Mouse (Mus musculus) liver, adult 2 months (tissue): ENCODE results near the gene Mcts1. TPM values are rescaled to one million over a fixed set of nuclear protein-coding genes. Genes with fewer than 3 reads are reported as not detected.

ENCODE experiments used
- DNase-seq: peaks from one replicate; pipeline ENCODE4 v3.0.0-alpha.2; 2011; ENCODE audit warnings: low read depth, low spot score; ENCODE audit errors: extremely low read depth
- H3K27ac ChIP-seq: fragments of 200-500 bp; replicated peaks from 2 replicates; pipeline ENCODE4 v1.5.1; 2012; ENCODE audit warnings: low read depth, mild to moderate bottlenecking, control low read depth, inconsistent platforms, low read length; ENCODE audit not compliant: insufficient read depth
- H3K27me3 ChIP-seq: fragments of 200-500 bp; 2 replicates; pipeline ENCODE4 v1.6.1; 2012; ENCODE audit warnings: mild to moderate bottlenecking, moderate library complexity, low read length, inconsistent platforms; ENCODE audit not compliant: control insufficient read depth, insufficient read depth
- H3K36me3 ChIP-seq: fragments of 200-500 bp; 2 replicates; pipeline ENCODE4 v1.6.1; 2012; ENCODE audit warnings: low read length, inconsistent platforms; ENCODE audit not compliant: control insufficient read depth, insufficient read depth
- H3K4me1 ChIP-seq: fragments of 200-500 bp; 2 replicates; pipeline ENCODE4 v1.6.1; 2011; ENCODE audit warnings: low read length; ENCODE audit not compliant: control insufficient read depth, insufficient read depth
- H3K4me3 ChIP-seq: fragments of 200-500 bp; 2 replicates; pipeline ENCODE4 v1.5.1; 2011; ENCODE audit warnings: low read depth, mild to moderate bottlenecking, control low read depth, low read length, moderate library complexity; ENCODE audit not compliant: insufficient read depth
- H3K79me2 ChIP-seq: fragments of 200-500 bp; 2 replicates; pipeline ENCODE4 v1.6.1; 2012; ENCODE audit warnings: inconsistent platforms, mild to moderate bottlenecking, low read length, moderate library complexity; ENCODE audit not compliant: control insufficient read depth, insufficient read depth
- H3K9ac ChIP-seq: fragments of 200-500 bp; 2 replicates; pipeline ENCODE4 v1.6.1; 2012; ENCODE audit warnings: low read depth, mild to moderate bottlenecking, control low read depth, inconsistent platforms, low read length
- CTCF ChIP-seq: fragments of 200-500 bp; IDR thresholded peaks from 2 replicates; pipeline ENCODE4 v1.5.1; 2011; ENCODE audit warnings: low read depth, low read length, control low read depth
- POLR2A ChIP-seq: fragments of 200-500 bp; IDR thresholded peaks from 2 replicates; pipeline ENCODE4 v1.6.1; 2011; ENCODE audit warnings: low read length, control low read depth; ENCODE audit not compliant: insufficient read depth; ENCODE audit errors: extremely low read depth
- WGBS: fragments of 180-500 bp; shearing (Covaris S2); methylation state at CpG from one replicate; pipeline ENCODE4 v1.1.7; 2018; 5-methylcytosine and 5-hydroxymethylcytosine counted together
- polyA plus RNA-seq: library from polyadenylated mRNA; depleted of rRNA; stranded (reverse); fragments of >200 nt; gene quantifications from 2 replicates; pipeline ENCODE4 v1.2.3, GENCODE M21; 2012
- total RNA-seq: library from RNA; depleted of rRNA; stranded (reverse); fragments of >200 nt; gene quantifications from 2 replicates; pipeline ENCODE4 v1.2.3, GENCODE M21; 2014

Gene Mcts1
- total and polyA plus RNA-seq, 2 experiments: 10.5 to 37.3 TPM

DNA sequence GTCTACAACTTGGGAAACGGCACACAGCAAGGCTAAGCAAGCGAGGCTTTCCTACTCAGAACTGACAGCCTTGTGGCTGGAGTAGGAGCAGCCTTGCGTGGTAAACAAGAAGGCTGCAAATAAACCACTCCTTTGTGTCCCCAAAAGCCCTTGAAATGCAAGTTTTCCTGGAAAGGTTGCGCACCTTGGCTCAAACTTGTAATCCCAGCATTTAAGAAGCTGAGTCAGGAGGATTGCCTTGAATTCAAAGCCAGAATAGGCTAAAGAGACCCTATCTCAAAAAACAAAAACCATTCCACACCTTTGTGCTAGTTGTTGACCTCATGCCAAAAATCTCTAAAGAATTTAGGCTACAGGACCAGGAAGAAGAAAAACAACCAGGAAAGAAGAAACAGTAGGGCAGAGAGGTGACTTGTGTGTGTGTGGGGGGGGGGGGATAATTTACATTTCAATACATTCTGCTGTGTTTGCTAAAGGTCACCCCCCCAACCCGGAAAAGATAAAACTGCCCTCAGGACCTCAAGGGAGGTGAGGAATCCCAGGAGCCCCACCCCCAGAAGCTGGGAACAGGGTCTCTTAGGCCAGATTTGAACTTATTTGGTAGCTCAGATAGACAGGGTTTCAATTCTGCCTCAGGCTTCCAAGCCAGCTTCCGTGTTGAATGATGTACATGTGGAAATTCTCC lies 33.7 kb upstream of the Mcts1 start:
- TF ChIP-seq CTCF: no peak
- TF ChIP-seq POLR2A: no peak

DNA sequence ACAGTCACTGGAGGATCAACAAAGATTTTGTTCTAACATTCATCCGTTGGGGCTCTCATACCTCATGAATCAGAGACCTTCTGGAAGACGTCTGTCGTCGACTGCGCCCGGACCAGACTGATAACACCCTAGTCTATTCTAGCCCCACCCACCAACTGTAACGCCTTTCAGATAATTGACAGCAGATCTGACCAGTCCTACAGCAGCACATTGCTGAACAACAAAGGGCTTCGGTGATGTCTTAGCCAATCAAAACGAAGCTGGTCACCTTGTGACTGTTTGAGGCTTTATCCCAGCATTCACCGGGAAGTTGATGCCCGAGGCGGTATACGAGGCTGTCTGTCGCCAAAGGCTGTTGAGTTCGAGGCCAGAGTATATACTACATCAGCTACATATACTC lies 24.3 kb upstream of the Mcts1 start, which contains the start of gene Cul4b:
Gene Cul4b (minus strand): TSS at position 119 of the 400 bp plus-strand sequence.
- DNase-seq: no peak
- no peaks in the 10 kb centered on the region for H3K36me3 ChIP-seq
- H3K27me3 ChIP-seq: no peaks in the 10 kb centered on the region
- no peak within 1 kb of the TSS for H3K27ac ChIP-seq
- no peak within 1 kb of the TSS for H3K4me3 ChIP-seq
- H3K9ac ChIP-seq: no peak within 1 kb of the TSS
- 94% methylated on average over 15 of the region's 15 CpGs for WGBS
- H3K79me2 ChIP-seq: no peaks in the 10 kb centered on the region
- H3K4me1 ChIP-seq: no peaks in the 10 kb centered on the region
- no peak for TF ChIP-seq POLR2A
- TF ChIP-seq CTCF: no peak

More for the DNA sequence above, 33.7 kb upstream of the Mcts1 start:
- Histone ChIP-seq H3K36me3 (no peaks in the 10 kb centered on the region), H3K27ac (no peak overlapping the region), H3K79me2 (no peaks in the 10 kb centered on the region), H3K4me3 (no peak overlapping the region), H3K4me1 (no peaks in the 10 kb centered on the region; the same call in 1 of the 2 replicates), H3K27me3 (no peaks in the 10 kb centered on the region), H3K9ac (no peak overlapping the region)
- WGBS: 81% methylated on average over 6 of the region's 6 CpGs
- DNase-seq: no peak

DNA sequence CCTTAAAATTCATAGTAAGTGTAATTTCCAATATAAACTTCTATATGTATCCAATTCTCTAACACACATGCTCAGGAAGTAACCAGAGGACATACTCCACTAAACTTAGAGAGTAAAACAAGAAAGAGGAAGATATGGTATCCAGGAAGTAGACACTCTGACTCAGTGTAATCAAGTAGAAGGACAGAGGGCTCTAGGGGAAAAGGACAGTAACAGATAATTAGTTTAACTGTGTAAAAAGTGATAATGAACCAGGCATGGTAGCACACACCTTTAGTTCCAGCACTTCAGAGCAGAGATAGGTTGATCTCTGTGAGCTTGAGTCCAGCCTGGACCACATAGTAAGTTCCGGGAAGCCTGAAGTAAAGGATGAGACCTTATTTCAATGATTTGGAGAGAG lies 19.2 kb upstream of the Mcts1 start:
- Histone ChIP-seq H3K9ac (no peak overlapping the region), H3K4me3 (no peak overlapping the region), H3K79me2 (no peaks in the 10 kb centered on the region), H3K36me3 (no peaks in the 10 kb centered on the region), H3K4me1 (no peaks in the 10 kb centered on the region), H3K27me3 (no peaks in the 10 kb centered on the region), H3K27ac (no peak overlapping the region)
- TF ChIP-seq POLR2A (no peak), CTCF (no peak)
- WGBS: 83% methylated on average over 1 of the region's 1 CpGs
- DNase-seq: no peak

DNA sequence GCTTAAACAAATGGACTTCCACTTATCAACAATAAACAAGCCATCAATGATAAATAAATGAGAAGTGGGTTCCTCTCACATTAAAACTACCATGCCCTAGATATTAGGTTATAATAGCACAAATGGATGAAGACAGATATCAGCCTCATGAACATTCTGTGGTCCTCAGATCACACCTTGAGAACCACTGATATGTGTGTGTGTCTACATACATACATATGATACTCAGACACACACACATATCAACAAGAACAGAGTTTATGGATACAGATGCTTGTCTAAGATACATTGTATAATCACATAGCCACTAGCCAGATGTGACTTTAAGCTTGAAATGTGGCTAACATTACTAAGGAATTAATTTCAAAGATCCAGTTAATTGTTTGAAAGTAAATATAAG lies 17.1 kb upstream of the Mcts1 start:
- Histone ChIP-seq H3K4me1 (no peaks in the 10 kb centered on the region), H3K27ac (no peak overlapping the region), H3K4me3 (no peak overlapping the region), H3K36me3 (no peaks in the 10 kb centered on the region), H3K27me3 (no peaks in the 10 kb centered on the region), H3K79me2 (no peaks in the 10 kb centered on the region), H3K9ac (no peak overlapping the region)
- TF ChIP-seq POLR2A: no peak
- TF ChIP-seq CTCF: no peak
- no peak for DNase-seq

DNA sequence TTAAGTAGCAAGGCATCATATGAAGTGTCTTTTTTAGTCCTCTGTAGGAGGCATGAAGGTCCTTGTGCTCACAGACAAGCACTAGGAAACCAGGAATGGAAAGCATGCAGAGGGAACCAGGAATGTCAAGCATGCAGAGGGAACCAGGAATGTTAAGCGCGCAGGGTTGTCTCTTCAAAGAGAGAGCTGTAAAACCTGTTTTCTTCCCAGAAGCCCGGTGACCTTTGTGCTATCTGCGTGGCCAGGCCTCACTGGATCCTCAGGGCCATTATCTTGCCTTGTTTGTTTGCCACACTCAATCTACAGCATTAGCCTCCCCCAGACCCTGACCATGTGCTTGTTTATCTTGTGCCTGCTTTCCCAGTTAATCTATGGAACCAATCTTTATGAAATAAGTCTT lies 10.6 kb upstream of the Mcts1 start:
- 38% methylated on average over 4 of the region's 4 CpGs for WGBS
- no peak overlapping the region for H3K4me3 ChIP-seq
- H3K4me1 ChIP-seq: no peaks in the 10 kb centered on the region
- TF ChIP-seq POLR2A (no peak), CTCF (no peak)
- no peaks in the 10 kb centered on the region for H3K27me3 ChIP-seq
- H3K9ac ChIP-seq: no peak overlapping the region
- no peak overlapping the region for H3K27ac ChIP-seq
- no peak for DNase-seq
- no peaks in the 10 kb centered on the region for H3K36me3 ChIP-seq
- H3K79me2 ChIP-seq: no peaks in the 10 kb centered on the region

DNA sequence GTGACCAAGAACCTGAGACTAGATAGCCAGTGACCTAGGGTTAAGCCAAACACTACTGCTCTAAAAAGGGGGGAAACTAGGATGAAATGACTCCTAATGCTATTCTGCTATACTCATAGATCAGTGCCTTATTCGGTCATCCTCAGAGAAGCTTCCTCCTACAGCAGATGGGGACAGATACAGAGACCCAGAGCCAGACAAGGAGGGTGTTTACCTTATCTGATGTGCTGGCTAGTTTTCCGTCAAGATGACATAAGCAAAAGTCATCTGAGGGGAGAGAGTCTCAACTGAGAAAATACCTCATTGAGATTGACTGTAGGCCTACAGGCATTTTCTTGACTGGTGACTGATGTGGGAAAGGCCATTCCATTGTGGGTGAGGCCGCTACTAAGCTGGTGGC lies 8.6 kb upstream of the Mcts1 start:
- Histone ChIP-seq H3K36me3 (no peaks in the 10 kb centered on the region), H3K9ac (no peak overlapping the region), H3K27ac (no peak overlapping the region), H3K4me1 (no peaks in the 10 kb centered on the region), H3K27me3 (no peaks in the 10 kb centered on the region), H3K4me3 (no peak overlapping the region), H3K79me2 (no peaks in the 10 kb centered on the region)
- 95% methylated on average over 3 of the region's 3 CpGs for WGBS
- DNase-seq: no peak
- TF ChIP-seq POLR2A: no peak
- TF ChIP-seq CTCF: no peak
